Mouse (Mus musculus): ENCODE measurements around the gene Taf5l. TPM values are rescaled to one million over a fixed set of nuclear protein-coding genes. Genes with fewer than 3 reads are reported as not detected.

The Taf5l gene
- 3.3 TPM for polyA plus RNA-seq (2014; fragmentation: Illumina TruSeq; extraction: RNeasy Lipid Tissue Mini Kit (QIAGEN cat#74804); ENCODE audit: low read depth, low replicate concordance)

GRCm38 (mm10) chr8:124021237-124022227 lies at the start of gene Taf5l, which contains the start of gene Urb2:
Gene Taf5l (minus strand): TSS chr8:124021397.
Gene Urb2 (plus strand): TSS chr8:124021508.

GRCm38 (mm10) chr8:123982826-123983400 lies 38.3 kb downstream of the Taf5l start, which contains the start of gene Abcb10:
Gene Abcb10 (minus strand): TSS chr8:123983122.

GRCm38 (mm10) chr8:123948942-123949685 lies 72.1 kb downstream of the Taf5l start, which contains the start of gene Nup133:
Gene Nup133 (minus strand): TSS chr8:123949265.

Other genes with a start within 250 kb of the Taf5l start
- 9.1 TPM for gene Rab4a, start 215.4 kb downstream of the Taf5l start, polyA plus RNA-seq (2014; fragmentation: Illumina TruSeq; extraction: RNeasy Lipid Tissue Mini Kit (QIAGEN cat#74804); ENCODE audit: low read depth, low replicate concordance)
- gene Ccsap, start 161.2 kb downstream of the Taf5l start, polyA plus RNA-seq (2014; fragmentation: Illumina TruSeq; extraction: RNeasy Lipid Tissue Mini Kit (QIAGEN cat#74804); ENCODE audit: low read depth, low replicate concordance), result not detected
- gene Acta1, start 126.6 kb downstream of the Taf5l start, polyA plus RNA-seq (2014; fragmentation: Illumina TruSeq; extraction: RNeasy Lipid Tissue Mini Kit (QIAGEN cat#74804); ENCODE audit: low read depth, low replicate concordance), result not detected
- 3.7 TPM for gene Nup133, start 72.1 kb downstream of the Taf5l start, polyA plus RNA-seq (2014; fragmentation: Illumina TruSeq; extraction: RNeasy Lipid Tissue Mini Kit (QIAGEN cat#74804); ENCODE audit: low read depth, low replicate concordance)
- gene Abcb10, start 38.3 kb downstream of the Taf5l start, polyA plus RNA-seq (2014; fragmentation: Illumina TruSeq; extraction: RNeasy Lipid Tissue Mini Kit (QIAGEN cat#74804); ENCODE audit: low read depth, low replicate concordance), result 10.1 TPM
- gene Urb2, start 111 bp upstream of the Taf5l start, polyA plus RNA-seq (2014; fragmentation: Illumina TruSeq; extraction: RNeasy Lipid Tissue Mini Kit (QIAGEN cat#74804); ENCODE audit: low read depth, low replicate concordance), result 2.0 TPM
- gene Galnt2, start 210.0 kb upstream of the Taf5l start, polyA plus RNA-seq (2014; fragmentation: Illumina TruSeq; extraction: RNeasy Lipid Tissue Mini Kit (QIAGEN cat#74804); ENCODE audit: low read depth, low replicate concordance), result 8.8 TPM